Mouse (Mus musculus) forelimb bud, embryonic 11.5 days (tissue): ENCODE data around the gene Adh7.

Experiments used
- DNase-seq: peaks from one replicate; pipeline ENCODE4 v3.0.0-alpha.2; 2012; ENCODE audit warnings: low read depth, low spot score

Gene Adh7

GRCm38 (mm10) chr3:138248746-138249145 lies 31.2 kb downstream of the Adh7 start:
- no peak for DNase-seq

DNA sequence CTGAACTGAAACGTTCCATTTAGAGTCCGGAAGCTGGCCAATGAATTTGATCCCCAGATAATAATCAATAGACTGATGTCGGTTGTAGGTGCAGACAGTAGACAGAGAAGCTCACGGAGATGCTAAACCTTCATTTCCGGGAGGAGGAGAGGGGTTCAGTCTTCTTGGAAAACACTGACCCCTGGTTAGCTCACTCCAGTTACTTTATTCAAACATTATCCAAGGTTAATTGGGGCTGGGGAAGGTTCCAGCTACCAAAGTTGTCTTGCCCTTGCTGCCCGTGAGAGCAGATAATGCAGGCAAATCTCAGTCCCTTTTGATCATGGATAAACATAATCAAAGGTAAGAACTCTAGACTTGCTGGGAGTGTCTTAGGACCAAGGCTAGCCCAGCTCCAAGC lies 33.6 kb downstream of the Adh7 start:
- no peak for DNase-seq

DNA sequence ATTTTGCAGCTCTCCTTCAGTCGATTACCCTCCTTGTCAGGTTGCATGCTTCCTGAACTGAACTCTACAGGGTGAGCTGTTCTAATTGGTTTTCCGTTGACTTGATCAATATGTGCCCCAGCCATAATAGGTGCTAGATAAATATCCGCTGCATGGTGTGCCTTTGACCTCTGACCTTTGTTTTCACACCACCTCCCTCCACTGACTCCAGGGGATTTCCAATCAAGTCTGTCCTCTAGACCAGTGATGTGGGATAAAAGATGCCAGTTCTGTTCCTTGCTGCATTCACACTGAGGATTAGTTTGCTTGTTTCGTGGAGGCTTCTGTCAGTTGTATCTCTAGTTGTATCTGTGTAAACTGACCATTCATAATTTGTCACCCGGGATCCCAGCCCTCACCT lies 36.6 kb downstream of the Adh7 start:
- no peak for DNase-seq

GRCm38 (mm10) chr3:138255366-138255765 lies 37.8 kb downstream of the Adh7 start:
- no peak for DNase-seq

DNA sequence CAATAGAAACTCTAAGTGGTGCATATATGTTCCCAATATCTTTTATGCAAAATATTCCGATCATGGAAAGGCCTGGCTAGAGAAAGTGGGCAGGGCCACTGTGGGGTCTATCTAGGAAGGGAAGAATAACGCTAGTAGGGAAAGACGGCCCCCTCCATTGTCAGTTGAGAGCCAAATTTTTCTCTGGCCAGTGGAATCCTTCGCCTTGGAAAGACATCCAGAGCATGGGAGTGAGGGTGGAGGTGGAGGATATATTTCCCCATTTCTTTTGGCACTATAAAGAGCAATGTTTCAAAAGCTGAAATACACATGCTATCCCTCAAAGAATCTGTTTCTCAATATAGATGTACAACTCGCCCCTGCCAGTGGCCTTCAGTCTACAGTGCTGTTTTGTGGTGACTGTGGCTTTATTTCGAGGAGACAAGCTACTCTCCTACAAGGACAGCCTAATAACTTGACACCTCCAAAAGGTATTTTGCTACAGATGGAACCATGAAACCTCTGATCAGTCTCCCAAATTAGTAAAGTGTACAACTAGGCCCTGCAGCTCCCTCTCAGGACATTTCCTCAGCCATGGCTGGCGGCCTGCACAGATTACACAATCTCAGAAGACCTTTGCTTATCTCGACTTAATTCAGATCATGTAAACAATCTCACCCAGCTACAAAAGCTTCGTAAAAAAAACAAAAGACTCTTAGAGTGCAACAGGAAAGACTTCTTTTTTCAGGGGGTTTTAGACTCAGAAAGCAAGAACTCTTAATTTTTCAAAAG lies 38.4 kb downstream of the Adh7 start:
- DNase-seq: no peak

DNA sequence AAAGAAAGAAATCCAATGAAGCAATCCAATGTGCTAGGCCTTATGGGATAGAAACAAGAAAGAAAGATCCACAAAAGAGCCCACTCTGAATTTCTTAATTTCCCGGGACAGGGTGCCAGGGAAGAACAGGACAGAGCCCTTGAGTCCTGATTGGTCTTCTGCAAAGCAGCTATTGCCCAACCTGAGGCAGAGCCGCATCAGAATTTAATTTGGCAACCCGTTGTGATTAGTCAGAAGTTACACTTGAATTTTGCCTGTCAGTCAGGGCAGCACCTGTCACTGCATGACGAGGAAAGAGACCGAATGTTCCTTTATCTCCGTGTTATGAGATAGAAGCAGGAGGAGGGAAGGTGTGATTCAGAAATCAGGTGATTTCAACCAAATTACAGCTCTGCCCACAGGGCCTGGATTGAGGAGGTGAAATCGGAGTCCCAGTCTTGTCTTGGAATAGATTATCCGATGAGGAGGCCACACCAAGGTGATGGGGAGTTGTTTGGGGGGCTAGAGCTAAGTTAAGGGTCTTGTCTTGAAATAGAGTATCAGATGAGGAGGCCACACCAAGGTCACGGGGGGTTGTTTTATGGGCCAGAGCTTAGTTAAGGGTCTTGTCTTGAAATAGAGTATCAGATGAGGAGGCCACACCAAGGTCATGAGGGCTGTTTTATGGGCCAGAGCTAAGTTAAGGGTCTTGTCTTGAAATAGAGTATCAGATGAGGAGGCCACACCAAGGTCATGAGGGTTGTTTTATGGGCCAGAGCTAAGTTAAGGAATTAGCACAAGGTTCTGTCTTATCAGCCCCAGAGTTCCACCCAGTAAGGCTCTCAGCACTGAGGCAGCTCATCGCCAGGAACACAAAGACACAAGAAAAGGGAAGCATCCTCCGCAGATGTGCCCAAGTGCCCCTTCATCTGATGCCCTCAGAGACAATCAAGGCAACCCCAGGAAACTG lies 43.4 kb downstream of the Adh7 start, which contains the start of gene Adh1:
Gene Adh1, plus strand, starts transcription at position 271 of the 949 bp plus-strand sequence.
- DNase-seq: no peak

DNA sequence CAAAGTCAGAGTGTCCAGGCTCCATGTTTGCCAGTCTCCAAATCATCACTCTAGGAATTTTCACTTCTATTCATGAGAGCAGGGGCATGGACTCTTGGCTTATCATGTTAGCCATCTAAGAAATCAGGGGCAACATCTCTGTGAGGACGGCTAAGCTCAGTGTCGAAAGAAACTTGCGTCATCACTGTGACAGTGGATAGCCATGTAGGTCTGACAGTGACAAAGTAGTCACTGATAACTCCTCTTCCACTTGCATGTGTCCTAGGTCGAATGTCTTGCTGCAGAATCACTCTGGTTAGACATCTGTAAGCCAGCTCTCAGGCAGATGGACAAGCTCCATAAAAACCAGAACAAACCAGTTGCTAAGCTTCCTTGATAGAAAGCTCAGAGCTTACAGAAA lies 45.0 kb downstream of the Adh7 start:
- no peak for DNase-seq

DNA sequence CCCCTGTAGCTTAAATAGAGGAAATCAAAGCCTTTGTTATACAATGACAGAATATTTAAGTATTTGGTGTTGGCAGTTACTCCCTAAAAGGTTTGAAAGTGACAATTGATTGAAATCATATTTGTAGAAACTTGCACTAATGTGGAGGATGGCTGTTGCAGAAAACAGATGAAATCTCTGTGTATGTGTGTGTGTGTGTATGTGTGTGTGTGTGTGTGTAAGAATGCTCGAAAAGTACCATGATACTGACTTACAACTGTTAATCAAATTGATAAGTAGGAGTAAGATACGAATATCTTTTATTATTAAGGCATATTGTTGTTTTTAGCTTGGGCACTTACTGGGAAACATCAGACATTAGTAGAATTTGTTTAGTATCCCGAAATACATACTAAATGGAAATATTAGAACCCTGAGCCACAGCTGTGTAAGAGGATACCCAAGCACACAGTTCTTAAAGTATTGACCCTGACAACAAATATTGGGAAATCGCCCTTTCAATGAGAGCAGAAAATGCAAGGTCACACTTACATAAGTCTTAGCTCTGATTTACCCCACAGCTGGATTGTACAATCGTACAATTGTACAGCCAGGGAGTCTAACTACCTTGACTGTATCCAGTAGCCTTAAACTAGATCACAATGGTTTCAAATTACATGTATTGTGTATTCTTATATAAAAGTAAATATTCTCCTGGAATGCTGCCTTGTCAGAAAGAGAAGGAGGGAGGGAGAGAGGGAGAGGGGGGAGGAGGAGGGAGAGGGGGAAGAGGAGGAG lies 45.8 kb downstream of the Adh7 start:
- DNase-seq: no peak

DNA sequence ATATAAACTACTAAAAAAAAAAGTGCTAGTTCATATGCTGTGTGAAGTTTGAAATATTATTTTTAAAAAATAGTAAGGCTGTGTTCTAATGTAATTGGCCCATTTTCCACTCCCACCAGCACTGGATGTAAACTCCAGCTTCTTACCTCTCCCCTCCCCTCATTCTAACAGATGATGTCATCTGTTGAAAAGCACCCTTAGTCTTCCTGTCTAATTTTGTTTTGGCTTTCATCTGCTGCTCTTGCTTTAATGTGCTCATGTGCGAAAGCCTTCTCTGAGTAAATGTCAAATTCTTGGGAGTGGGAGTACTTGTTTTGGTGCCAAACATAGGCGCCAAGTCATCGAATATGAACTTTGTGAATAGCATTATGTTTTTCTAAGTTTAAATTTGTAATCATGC lies 47.1 kb downstream of the Adh7 start:
- no peak for DNase-seq

GRCm38 (mm10) chr3:138270507-138270906 lies 52.9 kb downstream of the Adh7 start:
- DNase-seq: no peak

- no peak for DNase-seq
Observed at GRCm38 (mm10) chr3:138271297-138271696, 53.7 kb downstream of the Adh7 start.

DNA sequence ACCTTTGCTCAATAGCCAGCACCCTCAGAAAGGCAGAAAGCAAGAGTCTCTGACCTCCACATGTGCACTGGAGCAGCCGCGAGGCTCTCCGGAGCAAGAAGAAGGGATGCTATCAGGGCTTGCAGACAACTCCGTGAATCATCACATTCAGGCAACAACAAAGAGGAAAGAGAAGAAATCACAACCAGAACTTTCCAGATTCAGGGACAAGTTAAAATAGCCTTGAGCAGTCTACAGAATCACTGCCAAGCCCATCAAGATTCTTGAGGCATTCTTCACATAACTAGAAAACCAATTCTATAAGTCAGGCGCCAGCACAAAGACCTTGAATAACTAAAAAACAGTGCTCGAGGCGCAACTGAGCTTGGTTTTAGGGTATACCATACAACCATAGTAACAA lies 55.5 kb downstream of the Adh7 start:
- no peak for DNase-seq

DNA sequence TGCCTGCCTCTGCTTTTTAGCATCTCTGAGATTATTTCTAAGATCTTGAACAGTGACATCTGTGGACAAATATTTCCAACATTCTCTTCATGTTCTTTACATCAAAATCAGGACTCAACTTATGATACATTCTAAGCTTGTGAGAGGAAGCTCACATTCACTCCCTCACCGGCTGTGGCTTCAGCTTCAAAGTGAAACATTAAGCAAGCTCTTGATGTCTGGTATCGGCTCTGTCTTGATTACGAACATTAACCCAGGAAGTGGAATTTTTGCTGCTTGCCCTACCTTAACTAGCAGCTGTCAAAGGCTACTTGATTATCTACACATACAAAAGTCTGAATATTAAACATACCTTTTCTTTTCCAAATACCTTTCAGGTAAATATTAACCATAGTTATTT lies 57.5 kb downstream of the Adh7 start:
- no peak for DNase-seq

- no peak for DNase-seq
Observed at GRCm38 (mm10) chr3:138282556-138282955, 65.0 kb downstream of the Adh7 start.
